Mouse (Mus musculus) heart, adult 9 months (tissue): ENCODE measurements at regions not wholly inside any gene's neighbourhood (a gene's known extent, or its start where the extent isn't known, plus 50 kb on each side); places are given as distances from the start of the nearest gene placed in this dataset.

Experiments used
- DNase-seq, 2 experiments: peaks; one replicate each; pipeline ENCODE4 v3.0.0; 2022; ENCODE audit warnings: low spot score in 2 of 2

DNA sequence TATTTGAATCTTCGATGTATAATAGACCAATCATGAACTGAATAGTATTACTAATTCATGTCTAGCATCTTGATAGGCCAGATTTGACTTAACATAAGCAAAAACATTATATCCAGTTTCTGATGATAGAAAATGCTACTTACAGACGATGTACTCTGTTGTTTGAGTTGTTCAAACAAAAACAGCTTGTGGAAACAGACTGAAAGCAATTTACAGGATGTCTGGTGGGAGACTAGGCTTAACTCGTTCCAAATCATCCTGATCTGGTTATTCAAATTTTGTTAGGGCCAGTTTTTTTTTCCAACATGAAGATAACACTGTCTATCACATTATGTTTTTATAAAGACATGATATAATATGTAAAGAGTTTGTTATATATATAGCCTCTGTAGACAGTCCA is 369.4 kb upstream of the Igbp1b start:
- no peak for DNase-seq

DNA sequence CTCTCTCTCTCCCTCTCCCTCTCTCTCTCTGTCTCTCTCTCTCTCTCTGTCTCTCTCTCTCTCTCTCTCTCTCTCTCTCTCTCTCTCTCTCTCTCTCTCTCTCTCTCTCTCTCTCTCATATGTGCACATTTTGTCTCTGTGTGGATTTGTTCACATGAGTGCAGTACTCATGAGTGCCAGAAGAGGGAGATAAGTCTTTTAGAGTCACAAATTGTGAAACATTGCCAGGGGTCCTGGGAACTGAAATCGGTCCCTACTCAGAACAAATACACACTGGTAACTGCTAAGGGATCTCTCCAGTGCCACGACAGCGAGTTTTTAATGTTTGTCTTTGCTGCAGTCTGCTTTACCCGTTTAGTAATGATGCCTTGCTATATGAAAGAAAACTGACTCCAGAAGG is 356.2 kb upstream of the Igbp1b start:
- DNase-seq, result no peak

DNA sequence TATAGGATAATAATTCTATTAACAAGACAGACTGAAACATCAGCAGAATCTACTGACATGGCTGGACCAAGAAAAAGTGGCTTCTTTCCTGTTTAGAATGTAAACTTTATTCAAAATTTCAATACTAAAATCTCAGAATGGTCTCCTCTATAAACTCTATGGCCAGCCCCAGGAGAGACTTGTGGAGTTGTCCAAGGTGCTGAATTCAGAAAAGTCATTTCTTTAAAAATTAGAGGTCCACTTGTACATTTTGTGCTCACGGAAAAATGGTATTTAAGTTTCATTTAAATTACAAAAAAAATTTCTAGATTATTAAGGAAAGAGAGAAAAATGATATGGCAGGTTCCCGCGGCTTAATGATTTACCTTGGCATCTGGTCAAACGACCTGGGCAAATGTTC is 352.2 kb upstream of the Igbp1b start:
- DNase-seq, result no peak
